Comparison of ENCODE assay signal across 12 mouse cellular contexts in genomic region chr13:110754548-110754947, GRCm38 (mm10).
DNase-seq lines count a peak whose midpoint lies in the region; ATAC-seq and TF ChIP-seq lines count a peak whose summit lies in the region.
"Had no signal": no experiment of that assay in that cellular context is flagged by ENCODE, and none has a peak within 500 bp of the region (broad histone marks: within the 10 kb centered on the region; RNA-seq: fewer than 3 reads in every experiment).

No protein-coding gene starts in this region.

- H3K9me3 ChIP-seq in forebrain, embryonic 15.5 days: no peaks in the 10 kb centered on the region
- no peaks in the 10 kb centered on the region for H3K9me3 ChIP-seq in forebrain, embryonic 10.5 days
- H3K9me3 ChIP-seq: stomach, embryonic 15.5 days had no signal

- DNase-seq in forebrain, embryonic 10.5 days (ENCODE audit: extremely low spot score, low spot score): no peak
- DNase-seq in left cerebral cortex, adult 18-20 months (ENCODE audit: low spot score in 2 of 2): peak; percentile 8 to 23
- no peak for DNase-seq in left cerebral cortex, adult 2 months (ENCODE audit: extremely low spot score in 1 of 2, low spot score in 2 of 2)
- peak; percentile 74 for DNase-seq in brain, adult 2 months (ENCODE audit: low read depth, low spot score)
- DNase-seq in cerebellum, postnatal 25 days: peak; percentile 17 to 19
- no peak for DNase-seq in gastrocnemius, adult 8-10 months (ENCODE audit: low spot score in 2 of 2)
- no peak for DNase-seq in natural killer cell, adult 2 months (ENCODE audit: low spot score in 2 of 2)
- DNase-seq: adrenal gland, adult 8-10 months had no signal

- no peak overlapping the region for H3K9ac ChIP-seq in forebrain, embryonic 15.5 days (replicated peaks)
- H3K9ac ChIP-seq: liver, embryonic 14.5 days; stomach, embryonic 15.5 days had no signal

- H3K4me1 ChIP-seq in forebrain, embryonic 15.5 days: 0 out of 2 replicates have a peak, but pooled peaks cover 3% of the 10 kb centered on the region
- no peaks in the 10 kb centered on the region for H3K4me1 ChIP-seq in forebrain, embryonic 10.5 days
- H3K4me1 ChIP-seq: stomach, embryonic 15.5 days had no signal

- H3K27me3 ChIP-seq in forebrain, embryonic 15.5 days: no peaks in the 10 kb centered on the region
- no peaks in the 10 kb centered on the region for H3K27me3 ChIP-seq in forebrain, embryonic 10.5 days (ENCODE audit: poor library complexity, severe bottlenecking)
- H3K27me3 ChIP-seq: stomach, embryonic 15.5 days had no signal

- H3K36me3 ChIP-seq in forebrain, embryonic 15.5 days: no peaks in the 10 kb centered on the region
- no peaks in the 10 kb centered on the region for H3K36me3 ChIP-seq in forebrain, embryonic 10.5 days (replicated peaks)
- H3K36me3 ChIP-seq: stomach, embryonic 15.5 days had no signal

- intact Hi-C loops in left cerebral cortex, adult 2 months (cut with DNase I): no loop called here

- no peak overlapping the region for H3K27ac ChIP-seq in forebrain, embryonic 15.5 days (replicated peaks)
- H3K27ac ChIP-seq in forebrain, embryonic 10.5 days: no peak overlapping the region
- no peak overlapping the region for H3K27ac ChIP-seq in left cerebral cortex, adult 2 months
- H3K27ac ChIP-seq: liver, embryonic 14.5 days; stomach, embryonic 15.5 days had no signal

- peak; percentile 72; the same call in 1 of the 2 replicates for ATAC-seq in forebrain, embryonic 15.5 days (replicated peaks)

- H3K4me2 ChIP-seq in forebrain, embryonic 15.5 days (replicated peaks): no peak overlapping the region
- H3K4me2 ChIP-seq: midbrain, embryonic 11.5 days; stomach, embryonic 15.5 days had no signal

- 60% methylated on average over 9 of the region's 9 CpGs for WGBS in forebrain, embryonic 15.5 days
- WGBS in forebrain, embryonic 10.5 days: 93% methylated on average over 9 of the region's 9 CpGs

- TF ChIP-seq CTCF in left cerebral cortex, adult 2 months (IDR thresholded peaks at IDR 0.05): no peak

- no peak overlapping the region for H3K4me3 ChIP-seq in forebrain, embryonic 15.5 days
- no peak overlapping the region for H3K4me3 ChIP-seq in forebrain, embryonic 10.5 days
- no peak overlapping the region for H3K4me3 ChIP-seq in left cerebral cortex, adult 2 months
- H3K4me3 ChIP-seq: stomach, embryonic 15.5 days had no signal

Comparison
In these comparisons a context has a peak if more than half of its experiments do, and no peak if none do; other contexts are left out.
1. DNase-seq: peak in left cerebral cortex, adult 18-20 months (2 of 2), brain, adult 2 months (single experiment) and cerebellum, postnatal 25 days (2 of 2); none in forebrain, embryonic 10.5 days (single experiment), left cerebral cortex, adult 2 months (0 of 2), gastrocnemius, adult 8-10 months (0 of 2) and natural killer cell, adult 2 months (0 of 2).